Mouse (Mus musculus) layer of hippocampus, adult 2 months (tissue): Measurements from ENCODE around the gene Tmem97. TPM values are rescaled to one million over a fixed set of nuclear protein-coding genes. Genes with fewer than 3 reads are reported as not detected.

ENCODE experiments used
- DNase-seq, 2 experiments: peaks; one replicate each; pipeline ENCODE4 v3.0.0; 2022; ENCODE audit warnings: low spot score in 2 of 2
- H3K27ac ChIP-seq: fragments of 200-600 bp; 2 replicates; pipeline ENCODE4 v1.8.1; 2022
- H3K4me3 ChIP-seq: fragments of 200-600 bp; 2 replicates; pipeline ENCODE4 v1.8.1; 2022; ENCODE audit warnings: mild to moderate bottlenecking
- CTCF ChIP-seq: fragments of 200-600 bp; conservative IDR thresholded peaks from 2 replicates; pipeline ENCODE4 v1.8.1; 2022; ENCODE audit warnings: antibody characterized with exemption, mild to moderate bottlenecking, moderate library complexity
- total RNA-seq, 2 experiments: library from RNA; stranded (reverse); gene quantifications; 2 replicates each; pipeline ENCODE4 v1.2.3; 2021

The Tmem97 gene
- total RNA-seq, 2 experiments from 2014 or later = 10.6 to 12.2 TPM

- Histone ChIP-seq H3K4me3 (peak within 1 kb of the TSS; percentile 87), H3K27ac (peak within 1 kb of the TSS; percentile 83)
- no peak for DNase-seq
- no peak for TF ChIP-seq CTCF
These were observed 51.6 kb downstream of the Tmem97 start, which contains the start of gene Vtn for GRCm38 (mm10) chr11:78499004-78499403. Vtn (plus strand) TSS chr11:78499091.

GRCm38 (mm10) chr11:78497544-78498522 lies 52.7 kb downstream of the Tmem97 start, which contains the start of gene Sarm1:
Sarm1 (minus strand) TSS chr11:78497754.
- Histone ChIP-seq H3K4me3 (peak within 1 kb of the TSS; percentile 87), H3K27ac (peak within 1 kb of the TSS; percentile 83)
- TF ChIP-seq CTCF = peak; percentile 32
- peak; percentile 96 for DNase-seq

- no peak for TF ChIP-seq CTCF
- peak overlapping the region; percentile 83 for H3K27ac ChIP-seq
- peak overlapping the region; percentile 87 for H3K4me3 ChIP-seq
- DNase-seq = no peak
These were observed 53.5 kb downstream of the Tmem97 start for GRCm38 (mm10) chr11:78497071-78497541.

GRCm38 (mm10) chr11:78495904-78496303 lies 54.7 kb downstream of the Tmem97 start:
- peak overlapping the region; percentile 87 for H3K4me3 ChIP-seq

More at GRCm38 (mm10) chr11:78495904-78496303, 54.7 kb downstream of the Tmem97 start:
- no peak for TF ChIP-seq CTCF
- no peak for DNase-seq
- peak overlapping the region; percentile 6; the same call in 1 of the 2 replicates for H3K27ac ChIP-seq

Other genes starting within 250 kb of the Tmem97 start
- 1 to 10 TPM; 8.3 to 8.5 TPM for gene Spag5, start 249.2 kb downstream of the Tmem97 start, total RNA-seq
- gene Aldoc, start 227.8 kb downstream of the Tmem97 start, total RNA-seq = 100 to 1,000 TPM; 853 to 900 TPM
- 10 to 100 TPM; 58.2 to 59.9 TPM for gene Pigs, start 222.4 kb downstream of the Tmem97 start, total RNA-seq
- 10 to 100 TPM; 27.8 to 33.9 TPM for gene Unc119, start 207.3 kb downstream of the Tmem97 start, total RNA-seq
- not detected for gene Foxn1, start 164.2 kb downstream of the Tmem97 start, total RNA-seq
- gene Slc13a2, start 128.6 kb downstream of the Tmem97 start, total RNA-seq = not detected
- gene Slc46a1, start 85.1 kb downstream of the Tmem97 start, total RNA-seq = 10 to 100 TPM; 11.7 to 12.3 TPM
- 10 to 100 TPM; 39.2 to 45.4 TPM for gene Sarm1, start 53.0 kb downstream of the Tmem97 start, total RNA-seq
- 10 to 100 TPM; 59.6 to 69.2 TPM for gene Vtn, start 51.7 kb downstream of the Tmem97 start, total RNA-seq
- 1 to 10 TPM; 4.5 to 4.7 TPM for gene Sebox, start 47.3 kb downstream of the Tmem97 start, total RNA-seq
- gene Tmem199, start 38.6 kb downstream of the Tmem97 start, total RNA-seq = 10 to 100 TPM; 44.2 to 45.7 TPM
- 100 to 1,000 TPM; 121 to 122 TPM for gene Poldip2, start 38.6 kb downstream of the Tmem97 start, total RNA-seq
- gene Tnfaip1, start 14.4 kb downstream of the Tmem97 start, total RNA-seq = 10 to 100 TPM; 29.9 to 31.3 TPM
- 10 to 100 TPM; 77.7 to 80.2 TPM for gene Ift20, start 14.4 kb downstream of the Tmem97 start, total RNA-seq
- gene Nlk, start 146.6 kb upstream of the Tmem97 start, total RNA-seq = 10 to 100 TPM; 39.3 to 43.0 TPM
- 10 to 100 TPM; 20.0 to 20.7 TPM for gene Ccnq, start 201.0 kb upstream of the Tmem97 start, total RNA-seq